Mouse (Mus musculus): ENCODE data around the gene Ddx18.

The Ddx18 gene

GRCm38 (mm10) chr1:121549456-121549855 lies 18.3 kb downstream of the Ddx18 start:
- H3K36me3 ChIP-seq (ENCODE audit: control insufficient read depth, insufficient read depth, low read length, poor library complexity, severe bottlenecking): 0 out of 2 replicates have a peak, but pooled peaks cover 1% of the 10 kb centered on the region
- H3K27me3 ChIP-seq (ENCODE audit: control insufficient read depth, insufficient read depth, low read length, poor library complexity, severe bottlenecking): no peaks in the 10 kb centered on the region
- DNase-seq (ENCODE audit: low read depth, low spot score): peak; percentile 22

GRCm38 (mm10) chr1:121548667-121549066 lies 19.1 kb downstream of the Ddx18 start:
- DNase-seq (ENCODE audit: low read depth, low spot score): no peak
- Histone ChIP-seq H3K27me3 (ENCODE audit: control insufficient read depth, insufficient read depth, low read length, poor library complexity, severe bottlenecking) (no peaks in the 10 kb centered on the region), H3K36me3 (ENCODE audit: control insufficient read depth, insufficient read depth, low read length, poor library complexity, severe bottlenecking) (0 out of 2 replicates have a peak, but pooled peaks cover 1% of the 10 kb centered on the region)

- Histone ChIP-seq H3K36me3 (ENCODE audit: control insufficient read depth, insufficient read depth, low read length, poor library complexity, severe bottlenecking) (no peaks in the 10 kb centered on the region), H3K27me3 (ENCODE audit: control insufficient read depth, insufficient read depth, low read length, poor library complexity, severe bottlenecking) (no peaks in the 10 kb centered on the region)
- DNase-seq (ENCODE audit: low read depth, low spot score): no peak
Observed at GRCm38 (mm10) chr1:121546844-121547243, 20.9 kb downstream of the Ddx18 start.

- DNase-seq (ENCODE audit: low read depth, low spot score): no peak
- Histone ChIP-seq H3K27me3 (ENCODE audit: control insufficient read depth, insufficient read depth, low read length, poor library complexity, severe bottlenecking) (no peaks in the 10 kb centered on the region), H3K36me3 (ENCODE audit: control insufficient read depth, insufficient read depth, low read length, poor library complexity, severe bottlenecking) (no peaks in the 10 kb centered on the region)
Observed at GRCm38 (mm10) chr1:121540361-121540760, 27.4 kb downstream of the Ddx18 start.

GRCm38 (mm10) chr1:121531439-121531838 lies 36.4 kb downstream of the Ddx18 start:
- Histone ChIP-seq H3K36me3 (ENCODE audit: control insufficient read depth, insufficient read depth, low read length, poor library complexity, severe bottlenecking) (no peaks in the 10 kb centered on the region), H3K27me3 (ENCODE audit: control insufficient read depth, insufficient read depth, low read length, poor library complexity, severe bottlenecking) (no peaks in the 10 kb centered on the region)
- DNase-seq (ENCODE audit: low read depth, low spot score): no peak

GRCm38 (mm10) chr1:121529286-121529685 lies 38.5 kb downstream of the Ddx18 start:
- no peaks in the 10 kb centered on the region for H3K36me3 ChIP-seq (ENCODE audit: control insufficient read depth, insufficient read depth, low read length, poor library complexity, severe bottlenecking)
- no peaks in the 10 kb centered on the region for H3K27me3 ChIP-seq (ENCODE audit: control insufficient read depth, insufficient read depth, low read length, poor library complexity, severe bottlenecking)
- no peak for DNase-seq (ENCODE audit: low read depth, low spot score)

GRCm38 (mm10) chr1:121528399-121528720 lies 39.4 kb downstream of the Ddx18 start, which contains the start of gene Htr5b:
Gene Htr5b (minus strand): TSS chr1:121528465.
- DNase-seq (ENCODE audit: low read depth, low spot score): no peak
- Histone ChIP-seq H3K27me3 (ENCODE audit: control insufficient read depth, insufficient read depth, low read length, poor library complexity, severe bottlenecking) (no peaks in the 10 kb centered on the region), H3K36me3 (ENCODE audit: control insufficient read depth, insufficient read depth, low read length, poor library complexity, severe bottlenecking) (no peaks in the 10 kb centered on the region)

- no peak for DNase-seq (ENCODE audit: low read depth, low spot score)
- Histone ChIP-seq H3K27me3 (ENCODE audit: control insufficient read depth, insufficient read depth, low read length, poor library complexity, severe bottlenecking) (no peaks in the 10 kb centered on the region), H3K36me3 (ENCODE audit: control insufficient read depth, insufficient read depth, low read length, poor library complexity, severe bottlenecking) (no peaks in the 10 kb centered on the region)
Observed at GRCm38 (mm10) chr1:121527600-121528398, 40.0 kb downstream of the Ddx18 start.

GRCm38 (mm10) chr1:121527061-121527460 lies 40.7 kb downstream of the Ddx18 start:
- no peaks in the 10 kb centered on the region for H3K27me3 ChIP-seq (ENCODE audit: control insufficient read depth, insufficient read depth, low read length, poor library complexity, severe bottlenecking)
- no peak for DNase-seq (ENCODE audit: low read depth, low spot score)
- no peaks in the 10 kb centered on the region for H3K36me3 ChIP-seq (ENCODE audit: control insufficient read depth, insufficient read depth, low read length, poor library complexity, severe bottlenecking)

GRCm38 (mm10) chr1:121518609-121519008 lies 49.2 kb downstream of the Ddx18 start:
- no peaks in the 10 kb centered on the region for H3K36me3 ChIP-seq (ENCODE audit: control insufficient read depth, insufficient read depth, low read length, poor library complexity, severe bottlenecking)
- H3K27me3 ChIP-seq (ENCODE audit: control insufficient read depth, insufficient read depth, low read length, poor library complexity, severe bottlenecking): no peaks in the 10 kb centered on the region
- no peak for DNase-seq (ENCODE audit: low read depth, low spot score)

GRCm38 (mm10) chr1:121511966-121512365 lies 55.8 kb downstream of the Ddx18 start:
- H3K27me3 ChIP-seq (ENCODE audit: control insufficient read depth, insufficient read depth, low read length, poor library complexity, severe bottlenecking): no peaks in the 10 kb centered on the region
- DNase-seq (ENCODE audit: low read depth, low spot score): no peak
- H3K36me3 ChIP-seq (ENCODE audit: control insufficient read depth, insufficient read depth, low read length, poor library complexity, severe bottlenecking): no peaks in the 10 kb centered on the region

GRCm38 (mm10) chr1:121511186-121511585 lies 56.6 kb downstream of the Ddx18 start:
- DNase-seq (ENCODE audit: low read depth, low spot score): no peak
- H3K36me3 ChIP-seq (ENCODE audit: control insufficient read depth, insufficient read depth, low read length, poor library complexity, severe bottlenecking): no peaks in the 10 kb centered on the region

GRCm38 (mm10) chr1:121510420-121511140 lies 57.2 kb downstream of the Ddx18 start:
- H3K27me3 ChIP-seq (ENCODE audit: control insufficient read depth, insufficient read depth, low read length, poor library complexity, severe bottlenecking): no peaks in the 10 kb centered on the region
- DNase-seq (ENCODE audit: low read depth, low spot score): no peak
- no peaks in the 10 kb centered on the region for H3K36me3 ChIP-seq (ENCODE audit: control insufficient read depth, insufficient read depth, low read length, poor library complexity, severe bottlenecking)

More at GRCm38 (mm10) chr1:121511186-121511585, 56.6 kb downstream of the Ddx18 start:
- H3K27me3 ChIP-seq (ENCODE audit: control insufficient read depth, insufficient read depth, low read length, poor library complexity, severe bottlenecking): no peaks in the 10 kb centered on the region

GRCm38 (mm10) chr1:121508729-121509128 lies 59.1 kb downstream of the Ddx18 start:
- Histone ChIP-seq H3K27me3 (ENCODE audit: control insufficient read depth, insufficient read depth, low read length, poor library complexity, severe bottlenecking) (no peaks in the 10 kb centered on the region), H3K36me3 (ENCODE audit: control insufficient read depth, insufficient read depth, low read length, poor library complexity, severe bottlenecking) (no peaks in the 10 kb centered on the region; the same call in 1 of the 2 replicates)
- DNase-seq (ENCODE audit: low read depth, low spot score): no peak

Measured in splenic B cell, adult 2 months (primary cell).